ENCODE assay signal across 9 mouse cellular contexts in genomic region chr3:84022723-84023122, GRCm38 (mm10). TPM values are rescaled to one million over a fixed set of nuclear protein-coding genes. Genes with fewer than 3 reads are reported as not detected.
DNase-seq lines count a peak whose midpoint lies in the region; ATAC-seq lines count a peak whose summit lies in the region.
"Had no signal": no experiment of that assay in that cellular context is flagged by ENCODE, and none has a peak within 500 bp of the region (broad histone marks: within the 10 kb centered on the region; RNA-seq: fewer than 3 reads in every experiment).

No protein-coding gene starts in this region.

- peaks cover 52% of the 10 kb centered on the region for H3K4me1 ChIP-seq in midbrain, embryonic 10.5 days
- H3K4me1 ChIP-seq in midbrain, embryonic 11.5 days (ENCODE audit: control insufficient read depth, insufficient read depth, low read length) = peaks cover 7% of the 10 kb centered on the region; the same call in 1 of the 2 replicates

- no peak overlapping the region for H3K4me3 ChIP-seq in midbrain, embryonic 10.5 days
- no peak overlapping the region for H3K4me3 ChIP-seq in midbrain, embryonic 11.5 days (ENCODE audit: low read depth, low read length)

- H3K9ac ChIP-seq in midbrain, embryonic 11.5 days (ENCODE audit: low read length) = no peak overlapping the region

- no peak for ATAC-seq in midbrain, embryonic 11.5 days (ENCODE audit: low FRiP score)
- peak; percentile 28 for ATAC-seq in inflammation-experienced regulatory T-cells, adult 6 months

- no peaks in the 10 kb centered on the region for H3K9me3 ChIP-seq in midbrain, embryonic 10.5 days (replicated peaks)
- no peaks in the 10 kb centered on the region for H3K9me3 ChIP-seq in midbrain, embryonic 11.5 days (ENCODE audit: control insufficient read depth, low read length)

- H3K4me2 ChIP-seq in midbrain, embryonic 11.5 days = no peak overlapping the region

- 0 out of 2 replicates have a peak overlapping the region, but pooled peaks have one; percentile 4 for H3K27ac ChIP-seq in midbrain, embryonic 10.5 days (replicated peaks)
- H3K27ac ChIP-seq in midbrain, embryonic 11.5 days (ENCODE audit: low read depth, low read length) = no peak overlapping the region

- peak; percentile 10 for DNase-seq in adrenal gland, postnatal 14 days
- DNase-seq in adrenal gland, adult (ENCODE audit: inconsistent age in 2 of 2, low spot score in 1 of 2) = no peak
- no peak for DNase-seq in midbrain, embryonic 10.5 days (ENCODE audit: low spot score)
- no peak for DNase-seq in midbrain, embryonic 11.5 days (ENCODE audit: low spot score, missing footprints)
- peak; percentile 44 for DNase-seq in retina, postnatal 1 day
- DNase-seq in left cerebral cortex, adult 11 months (ENCODE audit: low spot score) = no peak
- DNase-seq in cerebellum, postnatal 14 days = no peak
- DNase-seq: right cerebral cortex, postnatal 14 days had no signal

- no peaks in the 10 kb centered on the region for H3K27me3 ChIP-seq in midbrain, embryonic 10.5 days (ENCODE audit: low read depth, poor library complexity, severe bottlenecking)
- no peaks in the 10 kb centered on the region for H3K27me3 ChIP-seq in midbrain, embryonic 11.5 days (ENCODE audit: control insufficient read depth, insufficient read depth, low read length)

- WGBS in midbrain, embryonic 10.5 days = 65% methylated on average over 5 of the region's 5 CpGs
- WGBS in midbrain, embryonic 11.5 days = 71% methylated on average over 5 of the region's 5 CpGs

- H3K36me3 ChIP-seq in midbrain, embryonic 10.5 days = peaks cover 43% of the 10 kb centered on the region
- H3K36me3 ChIP-seq in midbrain, embryonic 11.5 days (ENCODE audit: control insufficient read depth, insufficient read depth, low read length) = no peaks in the 10 kb centered on the region; the same call in 1 of the 2 replicates

RNA-seq across cellular contexts. Expression of gene Tmem131l, which starts 17.3 kb away (rescaled TPM):
- total RNA-seq in adrenal gland, postnatal 14 days (2021) = 45.7 and 60.1 TPM in 2 replicates
- polyA plus RNA-seq in midbrain, embryonic 10.5 days (2016; fragmentation: Nextera tagmentation; extraction: Ambion mirVana) = 59.4 and 68.0 TPM in 2 replicates
- polyA plus RNA-seq in midbrain, embryonic 11.5 days (2014; fragmentation: Nextera tagmentation; extraction: Ambion mirVana) = 67.1 and 76.3 TPM in 2 replicates
- polyA plus RNA-seq in inflammation-experienced regulatory T-cells, adult 6 months (2017; shearing (Covaris generic)) = 10 to 100 TPM; 34.7 to 39.7 (median 36.1) TPM

Comparison
In these comparisons a context has a peak if more than half of its experiments do, and no peak if none do; other contexts are left out.
1. DNase-seq: peak in adrenal gland, postnatal 14 days (single experiment) and retina, postnatal 1 day (single experiment); none in adrenal gland, adult (0 of 2), midbrain, embryonic 10.5 days (single experiment), midbrain, embryonic 11.5 days (single experiment), left cerebral cortex, adult 11 months (single experiment) and cerebellum, postnatal 14 days (0 of 2).